Mouse (Mus musculus): ENCODE measurements at regions not wholly inside any gene's neighbourhood (a gene's known extent, or its start where the extent isn't known, plus 50 kb on each side); places are given as distances from the start of the nearest gene placed in this dataset.

GRCm38 (mm10) chr1:88957061-88957460 lies 113.2 kb upstream of the Sh3bp4 start:
- Histone ChIP-seq H3K27me3 (replicated peaks) (no peaks in the 10 kb centered on the region), H3K79me2 (replicated peaks; ENCODE audit: control insufficient read depth, extremely low read depth, insufficient read depth, poor library complexity, severe bottlenecking) (no peaks in the 10 kb centered on the region), H3K36me3 (replicated peaks in 1 of 2; ENCODE audit: control insufficient read depth in 1 of 2, insufficient read depth in 1 of 2, low read length in 1 of 2) (no peaks in the 10 kb centered on the region), H3K4me3 (replicated peaks in 1 of 3; ENCODE audit: low read depth in 2 of 3, low read length in 2 of 3, poor library complexity in 1 of 3) (no peak overlapping the region), H3K4me2 (ENCODE audit: insufficient read depth, low read depth, poor library complexity, severe bottlenecking) (no peak overlapping the region), H3K27ac (ENCODE audit: insufficient read depth, low read depth) (no peak overlapping the region), H3K4me1 (ENCODE audit: control insufficient read depth in 1 of 2, insufficient read depth in 2 of 2) (no peaks in the 10 kb centered on the region), H3K9me3 (replicated peaks; ENCODE audit: low read length) (peaks cover 80% of the 10 kb centered on the region), H3K9ac (ENCODE audit: insufficient read depth, low read depth) (no peak overlapping the region)
- TF ChIP-seq ZMIZ1 (IDR thresholded peaks at IDR 0.05; ENCODE audit: low read depth, low read length) (no peak), POLR2AphosphoS2 (IDR thresholded peaks at IDR 0.05; ENCODE audit: low read depth, low read length) (no peak), ZNF384 (IDR thresholded peaks at IDR 0.05; ENCODE audit: low read depth, low read length) (no peak), NELFE (IDR thresholded peaks at IDR 0.05; ENCODE audit: low read depth, low read length) (no peak), JUN (IDR thresholded peaks at IDR 0.05; ENCODE audit: insufficient read depth, low read depth, low read length) (no peak), SMC3 (IDR thresholded peaks at IDR 0.05; ENCODE audit: low read depth, low read length) (no peak), GABPA (IDR thresholded peaks at IDR 0.05; ENCODE audit: insufficient replicate concordance, low read depth, low read length) (no peak), ZKSCAN1 (IDR thresholded peaks at IDR 0.05; ENCODE audit: borderline replicate concordance, low read depth, low read length) (no peak), E2F4 (IDR thresholded peaks at IDR 0.05; ENCODE audit: insufficient replicate concordance, low read depth, low read length) (no peak), SIN3A (IDR thresholded peaks at IDR 0.05; ENCODE audit: low read length) (no peak), MEF2A (IDR thresholded peaks at IDR 0.05; ENCODE audit: borderline replicate concordance, low read depth, low read length) (no peak), NRF1 (IDR thresholded peaks at IDR 0.05; ENCODE audit: low read depth, low read length) (no peak), MAX (IDR thresholded peaks at IDR 0.05; ENCODE audit: low read length) (no peak), USF2 (conservative IDR thresholded peaks at IDR 0.05; ENCODE audit: low read depth, low read length) (no peak), JUND (conservative IDR thresholded peaks at IDR 0.05; ENCODE audit: low read depth, low read length) (no peak), HCFC1 (IDR thresholded peaks at IDR 0.05; ENCODE audit: low read depth, low read length) (no peak), CHD2 (IDR thresholded peaks at IDR 0.05; ENCODE audit: low read length) (no peak)
- dilution Hi-C loops (cut with MboI; ENCODE audit: extremely low pct_ligation_motif_present, extremely low pct_unique_long_range_greater_than_20kb, low sequenced_read_pairs) (no loop called here), in situ Hi-C loops (cut with MboI; ENCODE audit: low pct_ligation_motif_present, low pct_unique_long_range_greater_than_20kb, low sequenced_read_pairs) (no loop called here)
- DNase-seq (ENCODE audit: extremely low read depth): no peak

GRCm38 (mm10) chr1:88959715-88960114 lies 110.5 kb upstream of the Sh3bp4 start:
- no peaks in the 10 kb centered on the region for H3K27me3 ChIP-seq (replicated peaks)
- TF ChIP-seq HCFC1 (IDR thresholded peaks at IDR 0.05; ENCODE audit: low read depth, low read length) (no peak), SIN3A (IDR thresholded peaks at IDR 0.05; ENCODE audit: low read length) (no peak), MXI1 (IDR thresholded peaks at IDR 0.05; ENCODE audit: low read depth, low read length) (no peak), USF2 (conservative IDR thresholded peaks at IDR 0.05; ENCODE audit: low read depth, low read length) (no peak), MAZ (IDR thresholded peaks at IDR 0.05; ENCODE audit: low read depth, low read length) (no peak)
- in situ Hi-C loops (cut with MboI; ENCODE audit: low pct_ligation_motif_present, low pct_unique_long_range_greater_than_20kb, low sequenced_read_pairs) (no loop called here), dilution Hi-C loops (cut with MboI; ENCODE audit: extremely low pct_ligation_motif_present, extremely low pct_unique_long_range_greater_than_20kb, low sequenced_read_pairs) (no loop called here)
- H3K4me2 ChIP-seq (ENCODE audit: insufficient read depth, low read depth, poor library complexity, severe bottlenecking): no peak overlapping the region
- H3K36me3 ChIP-seq (replicated peaks in 1 of 2; ENCODE audit: control insufficient read depth in 1 of 2, insufficient read depth in 1 of 2, low read length in 1 of 2): no peaks in the 10 kb centered on the region
- no peak overlapping the region for H3K9ac ChIP-seq (ENCODE audit: insufficient read depth, low read depth)
- DNase-seq (ENCODE audit: extremely low read depth): no peak
- peaks cover 86% of the 10 kb centered on the region for H3K9me3 ChIP-seq (replicated peaks; ENCODE audit: low read length)
- H3K4me3 ChIP-seq (replicated peaks in 1 of 3; ENCODE audit: low read depth in 2 of 3, low read length in 2 of 3, poor library complexity in 1 of 3): no peak overlapping the region
- no peak overlapping the region for H3K27ac ChIP-seq (ENCODE audit: insufficient read depth, low read depth)
- H3K79me2 ChIP-seq (replicated peaks; ENCODE audit: control insufficient read depth, extremely low read depth, insufficient read depth, poor library complexity, severe bottlenecking): no peaks in the 10 kb centered on the region
- no peaks in the 10 kb centered on the region for H3K4me1 ChIP-seq (ENCODE audit: control insufficient read depth in 1 of 2, insufficient read depth in 2 of 2)
